Mouse (Mus musculus): Measurements from ENCODE around the gene Rep15.

GRCm38 (mm10) chr6:147049239-147049805 is 16.9 kb downstream of the Rep15 start:
- TF ChIP-seq POLR2A (IDR thresholded peaks at IDR 0.05; ENCODE audit: borderline replicate concordance, insufficient read depth, low read length) (no peak), CTCF (IDR thresholded peaks at IDR 0.05; ENCODE audit: borderline replicate concordance, insufficient read depth, low read depth, low read length) (no peak)
